Mouse (Mus musculus): ENCODE results near the gene Rtn2.

Gene Rtn2

GRCm38 (mm10) chr7:19302264-19303045, 20.0 kb downstream of the Rtn2 start:
- no peak for DNase-seq

DNA sequence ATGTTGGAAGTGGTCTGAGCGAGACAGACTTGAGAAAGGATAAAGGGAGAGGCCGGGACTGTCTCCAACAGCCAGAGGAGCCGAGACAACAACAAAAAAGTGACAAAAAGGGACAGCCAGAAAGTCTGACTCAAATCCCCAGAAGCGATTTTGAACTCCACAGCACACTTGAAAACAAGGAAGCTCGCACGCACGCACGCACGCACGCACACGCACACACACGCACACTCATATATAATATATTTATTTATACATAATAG, 20.6 kb downstream of the Rtn2 start:
- DNase-seq = no peak

DNA sequence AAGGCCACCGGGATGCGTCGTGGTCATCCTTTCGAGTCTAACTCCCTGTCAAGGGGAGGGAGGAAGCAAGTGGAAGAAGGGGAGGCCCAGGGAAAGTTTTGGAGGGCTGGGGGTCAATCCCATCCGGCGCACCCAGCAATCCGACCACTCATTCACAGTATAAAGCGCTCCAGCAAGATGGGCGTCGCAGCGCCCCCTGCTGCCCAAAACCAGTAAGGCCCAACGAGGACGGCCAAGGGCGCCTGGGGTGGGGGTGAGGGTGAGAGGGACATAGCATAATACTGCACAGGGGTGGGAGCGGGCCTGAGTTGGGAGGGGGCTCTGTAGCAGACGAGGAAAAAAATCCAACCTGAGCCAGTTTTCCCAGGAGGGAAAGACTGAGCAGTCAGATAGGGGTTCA, 21.3 kb downstream of the Rtn2 start:
- DNase-seq = peak; percentile 81

DNA sequence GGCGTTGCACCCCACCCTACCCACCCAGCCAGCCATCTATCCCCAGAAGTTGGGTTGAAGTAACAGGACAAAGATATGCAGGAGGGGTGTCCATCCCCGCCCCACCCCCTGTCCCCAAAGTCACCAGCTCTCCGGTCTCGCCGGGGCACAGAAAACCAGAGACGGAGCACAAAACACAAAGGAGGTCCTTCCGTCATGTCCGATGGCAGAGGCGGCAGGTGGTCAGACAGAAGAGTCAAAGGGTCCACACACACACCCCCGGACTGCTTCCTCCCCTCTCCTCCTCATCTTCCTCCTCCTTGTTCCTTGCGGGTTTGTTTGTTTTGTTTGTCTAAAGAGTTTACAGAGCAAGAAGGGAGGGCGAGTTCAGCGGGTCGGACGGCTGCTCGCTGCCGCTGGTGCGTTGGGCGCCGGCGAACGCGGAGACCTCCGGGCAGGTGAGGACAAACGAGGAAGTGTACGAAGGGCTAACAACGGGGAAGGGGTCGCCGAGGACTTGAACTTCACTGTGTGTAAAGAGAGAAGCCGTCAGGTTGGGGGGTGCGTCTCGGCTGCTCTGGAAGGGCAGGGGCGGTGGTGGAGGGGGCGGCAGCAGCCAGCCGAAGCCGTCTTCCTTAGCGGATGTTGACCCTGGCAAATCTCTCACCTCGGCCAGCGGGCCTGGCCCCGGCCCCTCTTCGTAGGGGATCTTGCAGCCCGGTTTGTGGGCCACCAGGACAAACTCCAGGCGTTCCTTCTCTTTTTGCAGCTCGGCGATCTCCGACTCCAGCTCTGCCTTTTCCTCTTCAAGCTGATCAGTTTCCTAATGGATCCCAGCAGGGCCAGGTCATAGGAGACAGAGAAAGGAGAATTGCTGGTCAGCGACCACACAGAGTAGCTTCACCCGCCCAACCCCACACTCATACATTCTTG, 22.3 kb downstream of the Rtn2 start:
- no peak for DNase-seq

- no peak for DNase-seq
These were observed 22.9 kb downstream of the Rtn2 start for GRCm38 (mm10) chr7:19305413-19305735.

DNA sequence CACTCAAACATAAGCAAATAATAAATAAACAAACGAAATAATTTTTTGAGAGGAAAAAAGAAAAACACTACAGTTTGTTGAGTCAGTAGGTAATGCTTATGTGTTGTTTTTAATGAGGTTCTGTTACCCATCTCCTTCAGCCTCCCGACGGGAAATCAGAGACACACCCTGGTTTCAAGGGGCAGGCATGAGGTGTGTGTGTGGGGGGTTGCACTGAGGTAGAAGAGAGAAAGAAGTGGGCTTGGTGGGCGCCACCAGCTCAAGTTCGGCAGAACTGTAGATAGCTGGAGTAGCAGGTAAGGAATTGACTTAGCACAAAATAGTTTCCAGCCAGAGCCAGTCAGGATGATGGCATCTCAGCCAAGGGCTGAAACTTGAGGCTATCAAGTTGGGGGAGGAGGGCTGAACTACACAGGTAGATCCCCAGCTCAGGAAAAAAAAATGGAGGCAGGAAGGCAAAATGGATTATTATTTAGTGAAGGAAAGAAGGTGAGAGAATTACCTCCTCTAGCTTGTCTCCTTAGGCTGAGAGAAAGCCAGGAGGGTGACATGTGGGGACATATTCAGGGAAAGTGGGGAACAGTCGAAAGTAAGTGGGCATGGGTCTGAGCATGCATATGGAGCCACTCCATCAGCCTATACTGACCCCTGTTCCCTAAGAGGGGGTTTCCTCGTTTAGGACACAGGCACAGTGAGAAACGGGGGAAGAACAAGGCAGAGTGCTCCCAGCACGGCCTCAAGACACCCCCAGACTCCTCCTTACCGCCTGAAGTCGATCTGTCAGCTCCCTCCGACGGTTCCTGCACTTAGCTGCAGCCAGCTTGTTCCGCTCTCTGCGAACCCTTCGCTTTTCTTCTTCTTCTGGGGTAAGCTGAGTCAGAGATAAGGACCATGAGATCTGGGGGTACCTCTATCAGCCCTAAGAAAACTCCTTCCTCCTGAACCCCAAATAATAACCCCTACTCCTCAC, 23.7 kb downstream of the Rtn2 start:
- no peak for DNase-seq

- DNase-seq = peak; percentile 76
These were observed 24.7 kb downstream of the Rtn2 start for GRCm38 (mm10) chr7:19306819-19307738.

DNA sequence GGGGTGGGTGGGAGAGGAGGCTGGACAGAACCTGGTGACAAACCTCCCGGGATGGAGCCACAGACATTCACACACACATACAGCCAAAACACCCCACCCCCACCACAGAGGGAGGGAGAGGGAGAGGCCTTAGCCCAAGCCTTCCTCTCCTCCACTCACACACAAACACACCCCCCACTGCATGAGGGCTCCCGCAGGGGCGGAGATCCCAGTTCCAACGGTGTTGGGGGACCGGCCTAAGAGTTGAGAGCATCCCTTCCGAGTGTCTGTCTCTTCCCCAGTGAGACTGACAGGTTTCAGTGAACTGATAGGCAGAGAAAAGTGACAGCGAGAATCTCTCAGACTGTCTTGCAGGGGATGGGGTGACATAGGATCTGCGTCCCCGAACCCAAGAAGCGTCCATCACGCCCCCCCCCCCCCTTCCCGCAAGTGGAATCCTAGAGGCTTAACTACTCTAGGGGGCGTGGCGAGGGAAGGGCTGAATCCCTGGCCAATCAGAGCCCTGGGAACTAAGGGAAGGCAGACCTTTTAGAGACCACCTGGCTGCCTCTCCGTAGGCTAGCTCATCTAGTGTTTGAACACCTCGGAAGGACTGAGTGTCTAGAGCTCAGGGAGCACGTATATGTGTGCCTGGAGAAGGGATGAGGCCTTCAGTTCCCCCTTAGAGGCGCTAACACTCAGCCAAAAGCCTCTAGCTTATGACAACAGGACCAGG, 25.5 kb downstream of the Rtn2 start:
- peak; percentile 86 for DNase-seq

DNA sequence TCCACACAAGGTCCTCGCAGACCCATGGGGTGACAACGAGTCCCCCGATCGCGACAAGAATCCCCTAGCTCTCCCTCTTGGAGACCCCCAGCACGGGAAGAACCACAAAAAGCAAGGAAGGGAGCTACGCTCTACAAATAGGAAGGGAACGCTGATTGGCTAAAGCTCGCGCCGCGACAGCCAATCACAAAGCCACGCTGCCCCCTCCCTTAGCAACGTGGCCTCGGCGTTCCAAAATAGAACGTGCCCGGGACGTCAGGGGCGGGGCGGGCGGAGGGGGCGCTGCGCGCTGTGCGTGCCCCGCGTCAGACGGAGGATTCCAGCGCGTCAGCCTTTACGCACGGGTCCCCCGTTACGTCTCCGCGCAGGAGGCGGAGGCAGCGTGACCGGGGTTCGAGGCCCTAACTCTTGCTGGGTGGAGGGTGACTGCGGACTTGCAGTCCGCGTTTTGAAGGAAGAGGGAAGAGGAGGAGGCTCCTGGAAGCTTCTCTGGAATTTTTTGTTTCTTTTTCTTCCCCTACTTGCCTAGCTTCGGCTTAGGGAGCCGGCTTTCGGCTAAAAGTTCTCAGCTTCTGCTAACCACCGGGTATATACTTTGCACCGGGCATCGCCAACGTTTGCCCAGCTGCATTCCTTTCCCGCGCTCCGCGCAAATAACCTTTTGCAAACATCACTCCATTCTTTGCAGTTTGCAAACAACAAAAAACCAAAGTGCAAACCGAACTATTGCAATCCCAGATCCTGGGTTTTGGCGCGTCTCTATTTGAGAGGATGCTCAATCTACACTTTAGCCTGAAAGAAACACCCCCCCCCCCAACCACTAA, 26.2 kb downstream of the Rtn2 start:
- DNase-seq = peak; percentile 96

GRCm38 (mm10) chr7:19309278-19309883, 27.0 kb downstream of the Rtn2 start:
- DNase-seq = peak; percentile 50

GRCm38 (mm10) chr7:19309884-19310641, 27.6 kb downstream of the Rtn2 start, which contains the start of gene Fosb:
Fosb (minus strand) TSS chr7:19310051.
- DNase-seq = peak; percentile 96

DNA sequence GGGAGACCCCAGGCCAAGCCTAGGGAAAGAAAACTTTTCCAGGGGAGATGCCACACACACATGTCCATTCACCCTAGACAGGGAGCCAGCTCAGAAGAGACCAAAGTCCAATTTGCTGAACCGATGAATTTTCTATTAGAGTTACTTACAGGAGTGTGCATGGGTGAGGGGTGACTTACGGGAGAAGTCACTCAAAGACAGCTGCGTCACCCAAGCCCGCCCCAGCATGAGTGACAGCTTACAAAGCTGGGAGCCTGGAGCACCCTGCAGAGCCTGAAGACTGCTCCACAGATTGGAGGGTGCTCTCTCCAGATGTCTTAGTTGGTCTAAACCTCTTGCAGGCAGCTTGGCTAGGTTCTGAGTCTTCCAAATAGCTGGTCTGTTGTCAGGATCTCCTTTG, 29.6 kb downstream of the Rtn2 start:
- DNase-seq = no peak

DNA sequence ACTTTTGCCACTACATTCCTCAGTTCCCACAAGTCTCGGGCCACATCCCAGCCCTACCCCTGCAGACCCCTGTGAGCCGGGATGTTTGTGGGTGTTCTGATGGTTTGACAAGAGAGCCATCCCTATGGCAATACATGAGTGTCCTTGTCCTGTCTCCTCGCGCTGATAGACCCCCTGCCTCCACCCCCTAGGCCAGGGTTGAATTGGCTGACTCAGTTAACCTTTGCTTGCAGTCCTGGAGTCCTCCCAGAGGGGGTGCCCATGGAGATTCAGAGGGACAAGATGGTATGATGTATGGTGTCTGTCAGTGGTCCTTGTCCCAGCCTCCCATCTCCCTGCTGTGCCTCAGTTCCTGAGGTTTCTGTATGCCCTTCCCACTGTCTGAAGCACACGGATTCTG, 31.6 kb downstream of the Rtn2 start:
- no peak for DNase-seq

DNA sequence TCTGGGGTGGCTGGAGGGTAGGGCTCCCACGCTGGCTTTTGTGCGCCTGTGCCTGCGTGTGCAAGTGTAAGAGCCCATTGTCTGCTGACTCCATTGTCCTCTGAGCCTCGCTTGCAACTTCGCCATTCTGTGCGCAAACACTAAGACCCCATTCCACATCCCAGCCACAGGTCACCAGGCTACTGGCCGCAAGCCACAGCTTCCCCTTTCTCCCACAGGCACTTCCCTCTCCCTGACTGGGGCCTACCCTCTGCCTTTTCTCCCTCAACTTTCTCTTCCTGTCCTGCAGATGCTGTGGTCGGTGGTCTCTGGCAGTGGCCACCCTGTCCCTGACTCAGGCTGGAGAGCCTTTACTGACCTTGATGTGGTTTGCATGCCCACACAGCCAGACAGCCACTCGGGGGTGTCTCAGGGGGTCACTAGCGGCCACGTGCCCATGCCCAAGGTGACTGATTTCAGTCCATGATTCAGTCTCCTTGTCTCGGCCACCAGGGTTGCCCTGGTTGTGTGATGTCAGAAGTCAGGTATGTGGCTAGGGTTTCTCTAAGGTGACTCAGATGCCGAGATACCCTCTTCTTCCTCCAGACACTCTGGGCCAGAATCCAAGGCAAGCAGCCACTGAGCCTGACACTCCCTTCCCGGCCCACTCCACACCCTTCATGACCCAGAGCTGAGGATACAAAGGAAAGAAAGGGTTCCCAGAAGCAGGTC, 34.2 kb downstream of the Rtn2 start:
- DNase-seq = no peak

DNA sequence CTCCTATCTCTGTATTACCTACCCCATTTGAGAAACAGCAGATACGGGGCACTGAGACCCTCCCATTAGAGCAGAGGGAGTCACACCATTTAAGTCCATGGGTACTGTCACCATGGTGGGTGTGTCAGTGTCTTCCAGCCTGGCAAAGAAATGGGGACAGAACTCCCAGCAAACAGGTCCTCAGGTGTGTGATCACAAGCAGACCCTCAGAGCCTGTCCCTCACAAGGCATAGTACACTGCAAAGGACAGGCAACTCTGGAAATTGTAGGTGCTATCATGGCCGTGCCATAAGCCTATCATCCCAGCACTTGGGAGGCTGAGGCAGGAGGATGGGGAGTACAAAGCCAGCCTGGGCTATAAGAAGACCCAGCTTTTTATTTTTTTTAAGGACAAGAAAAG, 35.8 kb downstream of the Rtn2 start:
- DNase-seq = no peak

DNA sequence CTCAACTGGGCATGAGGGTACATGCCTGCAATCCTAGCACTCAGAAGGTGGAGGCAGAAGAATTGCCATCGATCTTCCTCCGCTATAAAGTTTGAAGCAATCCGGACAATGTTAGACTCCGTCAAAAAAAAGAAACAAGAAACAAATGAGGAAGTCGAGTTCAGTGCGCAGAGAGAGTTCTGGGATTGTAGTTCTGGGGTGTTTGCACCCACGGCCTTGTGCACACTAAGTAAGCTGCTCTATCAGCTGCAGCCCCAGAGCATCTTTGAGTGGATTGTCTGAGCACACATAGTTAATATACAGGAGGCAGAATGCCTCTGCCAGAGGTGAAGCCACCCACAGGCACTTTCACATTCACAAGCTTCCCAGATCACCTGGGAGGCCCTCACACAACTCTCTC, 36.3 kb downstream of the Rtn2 start:
- no peak for DNase-seq

- DNase-seq = no peak
These were observed 37.0 kb downstream of the Rtn2 start for GRCm38 (mm10) chr7:19319458-19319857.

GRCm38 (mm10) chr7:19319906-19320305, 37.5 kb downstream of the Rtn2 start:
- peak; percentile 93 for DNase-seq

DNA sequence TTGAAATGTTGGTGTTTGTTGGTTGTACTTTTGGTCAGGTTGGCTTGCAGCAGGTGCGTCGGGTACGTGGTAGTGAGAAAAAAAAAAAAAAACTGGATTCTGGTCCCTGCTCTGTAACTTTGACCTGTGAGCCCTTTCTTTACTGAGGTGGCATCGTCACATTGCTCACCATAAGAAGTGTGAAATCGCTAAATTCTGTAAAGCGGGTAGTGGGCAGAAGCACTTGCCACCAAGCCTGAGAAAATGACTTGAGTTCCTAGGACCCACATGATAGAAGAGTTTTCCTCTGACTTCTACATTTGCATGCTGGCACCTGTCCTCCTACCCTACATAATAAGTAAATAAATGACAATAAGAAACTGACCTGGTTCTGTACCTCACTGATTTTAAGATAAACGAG, 38.2 kb downstream of the Rtn2 start:
- no peak for DNase-seq

Data from cerebellum, adult 11-12 months (tissue).